Mouse (Mus musculus) C2C12 (cell line): ENCODE results near the gene Prm1.

Experiments used
- CEBPB ChIP-seq: IDR thresholded peaks from one replicate; pipeline ENCODE4 v1.6.1; 2011; ENCODE audit warnings: low read depth, mild to moderate bottlenecking, control low read depth, moderate library complexity
- CTCF ChIP-seq: IDR thresholded peaks from one replicate; pipeline ENCODE4 v1.5.1; 2011; ENCODE audit not compliant: control insufficient read depth, insufficient read depth, insufficient read length
- MYOD1 ChIP-seq: IDR thresholded peaks from one replicate; pipeline ENCODE4 v1.6.1; 2011; ENCODE audit warnings: low read depth; ENCODE audit not compliant: control insufficient read depth, insufficient read length
- USF1 ChIP-seq: IDR thresholded peaks from one replicate; pipeline ENCODE4 v1.6.1; 2011; ENCODE audit warnings: low read depth, mild to moderate bottlenecking, control low read depth, moderate library complexity

- no peak for TF ChIP-seq CTCF
- no peak for TF ChIP-seq USF1
- TF ChIP-seq MYOD1, result no peak
- TF ChIP-seq CEBPB, result no peak
Measured at GRCm38 (mm10) chr16:10828461-10828805, 22.8 kb upstream of the Prm1 start.
